Mouse (Mus musculus) limb, embryonic 14.5 days (tissue): ENCODE results near the gene Grm4. TPM values are rescaled to one million over a fixed set of nuclear protein-coding genes. Genes with fewer than 3 reads are reported as not detected.

Experiments used
- ATAC-seq: fragments of 200-750 bp; cut with Nextera tagmentation; 2 replicates; pipeline ENCODE4 v1.8.0; 2017; ENCODE audit warnings: low read depth, moderate number of reproducible peaks, moderate TSS enrichment; ENCODE audit not compliant: low FRiP score
- DNase-seq: peaks from one replicate; pipeline ENCODE4 v3.0.0-alpha.2; 2015; ENCODE audit warnings: low spot score
- H3K27ac ChIP-seq: fragments of 300-500 bp; sonication (generic); replicated peaks from 2 replicates; pipeline ENCODE4 v1.5.1; 2014; ENCODE audit warnings: low read depth, mild to moderate bottlenecking, low read length, moderate library complexity, mixed read lengths
- H3K27me3 ChIP-seq: fragments of 300-500 bp; sonication (generic); 2 replicates; pipeline ENCODE4 v1.6.1; 2014; ENCODE audit warnings: low read length, mixed read lengths; ENCODE audit not compliant: control insufficient read depth, insufficient read depth
- H3K36me3 ChIP-seq: fragments of 300-500 bp; sonication (generic); 2 replicates; pipeline ENCODE4 v1.6.1; 2014; ENCODE audit warnings: mild to moderate bottlenecking, low read length, moderate library complexity, mixed read lengths; ENCODE audit not compliant: control insufficient read depth, insufficient read depth
- H3K4me1 ChIP-seq: fragments of 300-500 bp; sonication (generic); 2 replicates; pipeline ENCODE4 v1.6.1; 2014; ENCODE audit warnings: antibody characterized with exemption, low read length, mixed read lengths; ENCODE audit not compliant: control insufficient read depth, insufficient read depth
- H3K4me2 ChIP-seq: fragments of 300-500 bp; sonication (generic); replicated peaks from 2 replicates; pipeline ENCODE4 v1.6.1; 2014; ENCODE audit warnings: low read depth, mild to moderate bottlenecking, low read length, moderate library complexity; ENCODE audit not compliant: severe bottlenecking
- H3K4me3 ChIP-seq: fragments of 300-500 bp; sonication (generic); replicated peaks from 2 replicates; pipeline ENCODE4 v1.5.1; 2014; ENCODE audit warnings: low read length
- H3K9ac ChIP-seq: fragments of 300-500 bp; sonication (generic); 2 replicates; pipeline ENCODE4 v1.6.1; 2014; ENCODE audit warnings: mild to moderate bottlenecking, low read depth, low read length, moderate library complexity; ENCODE audit not compliant: severe bottlenecking
- H3K9me3 ChIP-seq: fragments of 300-500 bp; sonication (generic); 2 replicates; pipeline ENCODE4 v1.6.1; 2016; ENCODE audit warnings: low read length; ENCODE audit not compliant: control insufficient read depth
- POLR2A ChIP-seq: fragments of 200-500 bp; IDR thresholded peaks from 2 replicates; pipeline ENCODE4 v1.8.0; 2012; ENCODE audit warnings: inconsistent platforms, mild to moderate bottlenecking, moderate library complexity, borderline replicate concordance; ENCODE audit not compliant: insufficient read depth, insufficient read length; ENCODE audit errors: extremely low read depth
- WGBS: fragments of 180-500 bp; shearing (Covaris S2); extraction: QIAGEN DNeasy Blood & Tissue Kit; methylation state at CpG from one replicate; pipeline ENCODE4 v1.1.7; 2014; 5-methylcytosine and 5-hydroxymethylcytosine counted together
- polyA plus RNA-seq, 2 experiments: library from polyadenylated mRNA; depleted of rRNA in 1 of 2; stranded (reverse) in 1 of 2; unstranded in 1 of 2; fragments of >200 nt; fragmentation: Nextera tagmentation in 1 of 2; extraction: Ambion mirVana in 1 of 2; gene quantifications; 2 replicates each; pipeline versions ENCODE4 v1.2.1 to v1.2.3; 2012 to 2014

Grm4 gene
- polyA plus RNA-seq, 2 experiments: 1.0 to 1.6 TPM

GRCm38 (mm10) chr17:27502288-27502687 is 18.9 kb downstream of the Grm4 start:
- Histone ChIP-seq H3K4me3 (no peak overlapping the region), H3K4me2 (no peak overlapping the region), H3K4me1 (peaks cover 29% of the 10 kb centered on the region), H3K27ac (no peak overlapping the region), H3K27me3 (peaks cover 10% of the 10 kb centered on the region; the same call in 1 of the 2 replicates), H3K36me3 (no peaks in the 10 kb centered on the region), H3K9ac (no peak overlapping the region), H3K9me3 (no peaks in the 10 kb centered on the region)
- WGBS: 28% methylated on average over 14 of the region's 14 CpGs
- ATAC-seq: no peak
- DNase-seq: no peak
- no peak for TF ChIP-seq POLR2A

GRCm38 (mm10) chr17:27501331-27502251 is 19.6 kb downstream of the Grm4 start:
- Histone ChIP-seq H3K4me2 (0 out of 2 replicates have a peak overlapping the region, but pooled peaks have one; percentile 23), H3K9me3 (no peaks in the 10 kb centered on the region), H3K4me3 (no peak overlapping the region), H3K27me3 (peaks cover 10% of the 10 kb centered on the region; the same call in 1 of the 2 replicates), H3K4me1 (peaks cover 29% of the 10 kb centered on the region), H3K36me3 (no peaks in the 10 kb centered on the region), H3K9ac (no peak overlapping the region), H3K27ac (no peak overlapping the region)
- no peak for TF ChIP-seq POLR2A
- 12% methylated on average over 17 of the region's 18 CpGs for WGBS
- DNase-seq (no peak), ATAC-seq (no peak)

- Histone ChIP-seq H3K27me3 (peaks cover 10% of the 10 kb centered on the region; the same call in 1 of the 2 replicates), H3K4me3 (no peak overlapping the region), H3K36me3 (no peaks in the 10 kb centered on the region), H3K27ac (no peak overlapping the region), H3K4me2 (no peak overlapping the region), H3K4me1 (peaks cover 24% of the 10 kb centered on the region), H3K9ac (no peak overlapping the region), H3K9me3 (no peaks in the 10 kb centered on the region)
- WGBS: 51% methylated on average over 4 of the region's 4 CpGs
- DNase-seq: no peak
- ATAC-seq: no peak
- no peak for TF ChIP-seq POLR2A
Measured at GRCm38 (mm10) chr17:27500811-27501210, 20.4 kb downstream of the Grm4 start.

GRCm38 (mm10) chr17:27499080-27499479 is 22.1 kb downstream of the Grm4 start:
- no peak for ATAC-seq
- no peak for TF ChIP-seq POLR2A
- Histone ChIP-seq H3K9ac (no peak overlapping the region), H3K4me2 (no peak overlapping the region), H3K4me3 (no peak overlapping the region), H3K36me3 (no peaks in the 10 kb centered on the region), H3K4me1 (peaks cover 13% of the 10 kb centered on the region; the same call in 1 of the 2 replicates), H3K9me3 (no peaks in the 10 kb centered on the region), H3K27ac (no peak overlapping the region), H3K27me3 (peaks cover 10% of the 10 kb centered on the region; the same call in 1 of the 2 replicates)
- DNase-seq: no peak
- WGBS: 74% methylated on average over 12 of the region's 13 CpGs

- DNase-seq: no peak
- Histone ChIP-seq H3K4me3 (no peak overlapping the region), H3K4me1 (peaks cover 13% of the 10 kb centered on the region; the same call in 1 of the 2 replicates), H3K9ac (no peak overlapping the region), H3K27me3 (peaks cover 6% of the 10 kb centered on the region; the same call in 1 of the 2 replicates), H3K36me3 (no peaks in the 10 kb centered on the region), H3K4me2 (no peak overlapping the region), H3K27ac (no peak overlapping the region), H3K9me3 (no peaks in the 10 kb centered on the region)
- ATAC-seq: no peak
- WGBS: 78% methylated on average over 5 of the region's 5 CpGs
- TF ChIP-seq POLR2A: no peak
Measured at GRCm38 (mm10) chr17:27497798-27498197, 23.4 kb downstream of the Grm4 start.
